Mouse (Mus musculus): ENCODE measurements around the gene Nkx1-2. TPM values are rescaled to one million over a fixed set of nuclear protein-coding genes. Genes with fewer than 3 reads are reported as not detected.
A peak's percentile ranks its signal among the peaks of the same experiment; 100 is the strongest.

Nkx1-2 gene
- total RNA-seq (2021): under 1 TPM in 1 of 2 experiments, not detected in 1; 0.10 TPM

- DNase-seq (ENCODE audit: low spot score in 2 of 2): no peak
- intact Hi-C loops (cut with DNase I): no loop called here
Observed at GRCm38 (mm10) chr7:132599071-132599975, at the start of gene Nkx1-2. TSS of gene Nkx1-2 (minus strand) at chr7:132599637.

- intact Hi-C loops (cut with DNase I): no loop called here
- DNase-seq (ENCODE audit: low spot score in 2 of 2): no peak
Observed at GRCm38 (mm10) chr7:132646514-132646913, 47.1 kb upstream of the Nkx1-2 start.

GRCm38 (mm10) chr7:132644605-132645279 lies 45.3 kb upstream of the Nkx1-2 start:
- intact Hi-C loops (cut with DNase I): no loop called here
- DNase-seq (ENCODE audit: low spot score in 2 of 2): no peak

GRCm38 (mm10) chr7:132641606-132642005 lies 42.2 kb upstream of the Nkx1-2 start:
- no peak for DNase-seq (ENCODE audit: low spot score in 2 of 2)
- intact Hi-C loops (cut with DNase I): no loop called here

- DNase-seq (ENCODE audit: low spot score in 2 of 2): no peak
Observed at GRCm38 (mm10) chr7:132640946-132641345, 41.5 kb upstream of the Nkx1-2 start.

GRCm38 (mm10) chr7:132638446-132639087 lies 39.1 kb upstream of the Nkx1-2 start:
- intact Hi-C loops (cut with DNase I): loop anchor here (5.0 kb wide), 2 partner anchors 61 to 411 kb away; partner anchors contain the start of gene Oat
- no peak for DNase-seq (ENCODE audit: low spot score in 2 of 2)

More at GRCm38 (mm10) chr7:132640946-132641345, 41.5 kb upstream of the Nkx1-2 start:
- intact Hi-C loops (cut with DNase I): no loop called here

- intact Hi-C loops (cut with DNase I): loop anchor here (5.0 kb wide), 2 partner anchors 60 to 410 kb away; partner anchors contain the start of gene Oat
- DNase-seq (ENCODE audit: low spot score in 2 of 2): no peak
Observed at GRCm38 (mm10) chr7:132637292-132637691, 37.9 kb upstream of the Nkx1-2 start.

- peak in 1 of 2 experiments; percentile 23 for DNase-seq (ENCODE audit: low spot score in 2 of 2)
- intact Hi-C loops (cut with DNase I): no loop called here
Observed at GRCm38 (mm10) chr7:132631313-132631712, 31.9 kb upstream of the Nkx1-2 start.

GRCm38 (mm10) chr7:132627448-132627847 lies 28.0 kb upstream of the Nkx1-2 start:
- DNase-seq (ENCODE audit: low spot score in 2 of 2): no peak
- intact Hi-C loops (cut with DNase I): no loop called here

- no peak for DNase-seq (ENCODE audit: low spot score in 2 of 2)
- intact Hi-C loops (cut with DNase I): no loop called here
Observed at GRCm38 (mm10) chr7:132626174-132626573, 26.7 kb upstream of the Nkx1-2 start.

GRCm38 (mm10) chr7:132624161-132624560 lies 24.7 kb upstream of the Nkx1-2 start:
- intact Hi-C loops (cut with DNase I): no loop called here

GRCm38 (mm10) chr7:132619975-132620918 lies 20.8 kb upstream of the Nkx1-2 start:
- intact Hi-C loops (cut with DNase I): no loop called here
- DNase-seq (ENCODE audit: low spot score in 2 of 2): no peak

More at GRCm38 (mm10) chr7:132624161-132624560, 24.7 kb upstream of the Nkx1-2 start:
- DNase-seq (ENCODE audit: low spot score in 2 of 2): no peak

GRCm38 (mm10) chr7:132619549-132619948 lies 20.1 kb upstream of the Nkx1-2 start:
- intact Hi-C loops (cut with DNase I): no loop called here
- DNase-seq (ENCODE audit: low spot score in 2 of 2): no peak

- no peak for DNase-seq (ENCODE audit: low spot score in 2 of 2)
- intact Hi-C loops (cut with DNase I): no loop called here
Observed at GRCm38 (mm10) chr7:132617021-132617564, 17.7 kb upstream of the Nkx1-2 start.

- intact Hi-C loops (cut with DNase I): no loop called here
- DNase-seq (ENCODE audit: low spot score in 2 of 2): no peak
Observed at GRCm38 (mm10) chr7:132616391-132616790, 17.0 kb upstream of the Nkx1-2 start.

GRCm38 (mm10) chr7:132615346-132615745 lies 15.9 kb upstream of the Nkx1-2 start:
- intact Hi-C loops (cut with DNase I): no loop called here
- DNase-seq (ENCODE audit: low spot score in 2 of 2): no peak

- no peak for DNase-seq (ENCODE audit: low spot score in 2 of 2)
- intact Hi-C loops (cut with DNase I): loop anchor here (2.0 kb wide), 1 partner anchor 37 kb away; no protein-coding TSS in a partner anchor
Observed at GRCm38 (mm10) chr7:132611530-132611929, 12.1 kb upstream of the Nkx1-2 start.

- intact Hi-C loops (cut with DNase I): loop anchor here (2.0 kb wide), 1 partner anchor 36 kb away; no protein-coding TSS in a partner anchor
- DNase-seq (ENCODE audit: low spot score in 2 of 2): peak; percentile 75 to 85
Observed at GRCm38 (mm10) chr7:132610468-132611318, 11.3 kb upstream of the Nkx1-2 start, which contains the start of gene Lhpp. TSS of gene Lhpp (plus strand) at chr7:132610638.
